Mouse (Mus musculus): ENCODE measurements around the gene Gm20498. TPM values are rescaled to one million over a fixed set of nuclear protein-coding genes. Genes with fewer than 3 reads are reported as not detected.
"Not testable (repeated sequence)": the region's sequence is repeated elsewhere in the genome, so short reads cannot be mapped to it uniquely, and the experiment has no call there.

Gene Gm20498
- 10 to 100 TPM; 35.6 to 38.1 TPM for total RNA-seq (2021)
- long read RNA-seq, experiment 1, partial matches to known transcripts = 1 of 16 reads
- long read RNA-seq, experiment 1, other reads (novel, unspliced or antisense) = 10 of 16 reads
- long read RNA-seq, experiment 2, partial matches to known transcripts = 0 of 10 reads
- long read RNA-seq, experiment 2, other reads (novel, unspliced or antisense) = 8 of 10 reads

DNA sequence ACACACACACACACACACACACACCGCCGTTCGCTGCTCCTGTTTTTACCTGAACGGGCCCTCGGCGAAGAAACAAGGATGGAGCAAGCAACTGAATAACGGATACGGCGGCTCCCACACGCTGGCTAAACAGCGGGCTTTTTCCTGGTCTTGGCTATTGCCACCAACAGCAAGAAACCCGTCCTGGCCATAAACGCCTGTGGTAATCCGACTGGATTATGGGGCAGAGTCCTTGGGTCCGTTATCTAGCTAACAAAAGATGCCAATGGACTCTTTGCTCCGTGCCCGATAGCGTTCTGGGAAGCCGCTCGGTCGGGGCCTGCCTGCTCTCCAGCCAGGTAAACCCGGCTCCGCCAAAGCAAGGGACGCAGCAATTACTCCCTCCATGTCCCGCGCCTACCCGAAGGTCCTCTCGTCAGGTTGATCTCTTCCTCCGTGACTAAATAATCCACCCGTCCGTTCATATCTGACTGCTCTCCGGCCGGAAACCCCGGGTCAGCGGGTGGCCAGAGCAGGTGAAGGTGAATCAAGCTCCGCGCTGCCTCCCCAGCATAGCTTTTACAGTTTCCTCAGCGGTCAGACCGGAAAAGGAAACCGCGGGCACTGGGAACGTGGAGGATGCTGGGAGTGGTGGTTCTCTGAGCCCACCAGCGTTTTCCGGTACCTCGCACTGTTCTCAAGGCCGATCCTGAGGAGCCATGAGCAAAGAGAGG lies at the start of gene Gm20498, which contains the start of gene Synj2bp:
Gene Gm20498 (minus strand): TSS at position 590 of the 713 bp plus-strand sequence.
Gene Synj2bp (minus strand): TSS at position 596 of the 713 bp plus-strand sequence.
- DNase-seq = peak; percentile 88 to 90

DNA sequence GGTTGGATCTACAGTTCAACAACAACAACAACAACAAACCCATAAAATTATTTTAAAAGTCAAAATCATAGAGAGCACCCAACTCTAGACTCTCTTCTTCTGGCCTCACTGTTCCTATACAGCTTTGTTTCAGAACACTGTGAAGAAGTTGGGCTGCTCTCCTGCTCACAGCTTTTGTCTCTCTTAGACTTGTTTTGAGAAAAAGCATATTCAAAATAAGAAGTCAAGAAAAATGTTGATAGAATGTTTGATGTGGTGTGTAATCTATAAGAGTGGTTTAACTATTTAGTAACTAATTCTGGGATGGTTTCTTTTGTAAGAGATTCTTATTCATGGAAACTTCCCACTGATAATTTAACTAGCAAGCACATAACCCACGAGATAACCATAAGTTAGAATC lies 35.7 kb upstream of the Gm20498 start, which contains the start of gene Adam21:
Gene Adam21 (minus strand): TSS at position 101 of the 400 bp plus-strand sequence.
- DNase-seq = no peak

- DNase-seq = no peak
Observed at GRCm38 (mm10) chr12:81567931-81568330, 35.2 kb upstream of the Gm20498 start.

DNA sequence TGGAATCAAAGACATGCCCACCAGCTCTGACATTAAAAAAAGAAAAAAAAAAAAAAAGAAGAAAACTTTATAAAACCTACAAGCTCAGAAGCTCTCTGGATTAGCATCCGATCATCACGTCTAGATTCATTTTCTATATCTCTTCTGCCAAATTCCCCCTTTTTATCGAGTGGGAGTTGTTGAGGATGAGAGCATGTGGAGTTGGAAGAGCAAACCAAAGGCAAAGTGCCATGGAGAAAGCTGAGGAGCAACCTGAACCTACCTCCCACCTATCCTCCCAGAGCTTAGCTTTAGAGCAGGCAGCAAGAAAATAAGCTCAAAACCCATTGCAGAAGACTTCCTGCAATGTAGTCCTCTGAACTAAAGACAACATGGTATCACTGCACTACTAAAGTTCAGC lies 31.5 kb upstream of the Gm20498 start:
- no peak for DNase-seq

GRCm38 (mm10) chr12:81549286-81549685 lies 16.6 kb upstream of the Gm20498 start:
- DNase-seq = no peak

DNA sequence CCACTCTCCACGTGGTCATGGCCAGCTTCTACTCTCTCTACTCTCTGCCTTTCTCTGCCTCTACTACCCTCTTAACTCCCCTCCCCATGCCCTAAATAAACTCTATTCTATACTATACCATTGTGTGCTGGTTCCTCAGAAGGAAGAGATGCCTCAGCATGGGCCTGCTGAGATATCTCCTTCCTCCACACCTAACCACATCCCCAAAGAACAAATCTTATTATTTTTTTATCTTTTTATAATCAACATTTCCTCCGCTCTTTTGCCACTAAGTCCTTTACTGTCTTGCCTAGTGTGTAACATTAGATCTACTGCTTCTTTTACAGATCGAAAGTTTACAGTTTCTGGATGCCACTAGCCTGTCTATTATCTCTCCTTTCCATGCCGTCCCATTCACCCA lies 14.5 kb upstream of the Gm20498 start:
- no peak for DNase-seq

GRCm38 (mm10) chr12:81533029-81533419 lies 319 bp upstream of the Gm20498 start:
- DNase-seq = no peak

- DNase-seq = not testable (repeated sequence)
Observed at GRCm38 (mm10) chr12:81530587-81530986, 2.1 kb downstream of the Gm20498 start.

DNA sequence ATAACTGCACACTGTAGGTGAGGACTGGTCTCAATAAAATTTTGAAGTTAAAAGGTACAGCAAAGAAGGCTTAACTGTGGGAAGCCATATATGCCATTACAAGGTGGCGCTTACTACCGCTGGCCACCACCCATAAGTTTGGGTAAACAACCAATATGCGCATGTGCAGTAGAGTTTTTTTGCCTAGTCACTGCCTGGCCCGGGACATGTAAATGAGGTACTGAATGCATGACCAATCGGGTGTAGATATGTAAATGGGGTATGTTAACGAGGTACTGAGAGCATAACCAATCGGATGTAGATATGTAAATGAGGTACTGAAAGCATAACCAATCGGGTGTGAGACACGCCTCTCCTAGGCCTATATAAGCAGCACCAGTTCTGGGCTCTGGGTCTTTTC lies 35.8 kb downstream of the Gm20498 start:
- DNase-seq = not testable (repeated sequence)

DNA sequence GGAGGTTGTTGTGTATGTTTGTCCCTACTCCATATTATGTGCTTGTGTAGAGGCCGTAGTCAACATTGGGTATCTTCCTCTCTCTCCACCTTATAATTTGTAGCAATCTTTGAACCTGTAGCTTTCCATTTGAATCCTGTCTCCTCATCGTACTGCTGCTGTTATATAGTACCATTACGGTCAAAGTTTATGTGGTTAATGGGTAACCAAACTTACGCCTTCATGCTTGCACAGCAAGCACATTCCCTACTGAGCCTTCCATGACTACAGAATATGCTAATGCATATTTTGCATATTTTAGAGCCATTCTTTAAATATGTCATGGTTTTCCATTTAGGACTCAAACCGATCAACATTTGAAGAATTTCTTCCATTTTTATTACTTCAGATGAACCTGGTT lies 42.2 kb downstream of the Gm20498 start:
- DNase-seq = no peak

DNA sequence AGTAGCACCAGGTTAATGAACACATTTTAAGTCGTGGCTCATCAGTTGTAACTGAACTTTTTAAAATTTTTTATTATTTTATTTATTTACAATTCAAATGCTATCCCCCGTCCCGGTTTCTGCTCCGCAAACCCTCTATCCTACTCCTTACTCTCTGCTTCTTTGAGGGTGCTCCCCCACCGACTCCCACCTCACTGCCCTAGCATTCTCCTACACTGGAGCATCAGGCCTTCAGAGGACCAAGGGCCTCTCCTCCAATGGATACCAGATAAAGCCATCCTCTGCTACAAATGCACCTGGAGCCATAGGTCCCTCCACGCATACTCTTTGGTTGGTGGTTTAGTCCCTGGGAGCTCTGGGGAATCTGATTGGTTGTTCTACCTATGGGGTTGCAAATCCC lies 47.4 kb downstream of the Gm20498 start:
- DNase-seq = peak; percentile 2 to 6

DNA sequence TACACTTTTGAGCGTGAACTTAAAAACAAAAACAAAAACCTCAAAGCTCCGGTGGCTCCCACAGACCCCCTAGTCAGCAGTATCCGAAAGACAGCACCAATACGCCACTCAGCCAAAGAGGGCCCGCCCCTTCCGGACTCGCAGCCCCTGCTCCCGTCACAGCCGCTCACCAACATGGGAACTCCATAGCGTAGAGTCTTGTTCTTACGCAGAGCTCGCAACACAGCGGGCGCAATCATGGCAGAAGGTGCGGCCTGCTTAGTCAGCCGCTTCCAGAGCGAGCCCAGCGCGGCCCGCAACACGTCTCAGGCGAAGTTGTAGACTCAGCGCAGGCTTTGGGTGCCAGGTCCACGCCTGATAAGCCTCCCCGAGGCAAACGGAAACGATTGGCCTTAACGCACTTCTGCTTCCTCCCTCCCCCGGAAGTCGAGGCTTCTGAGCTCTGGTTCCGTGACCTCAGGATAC lies 47.9 kb downstream of the Gm20498 start, which contains the start of gene Cox16:
Gene Cox16 (minus strand): TSS at position 401 of the 465 bp plus-strand sequence.
- DNase-seq = peak; percentile 90 to 93

DNA sequence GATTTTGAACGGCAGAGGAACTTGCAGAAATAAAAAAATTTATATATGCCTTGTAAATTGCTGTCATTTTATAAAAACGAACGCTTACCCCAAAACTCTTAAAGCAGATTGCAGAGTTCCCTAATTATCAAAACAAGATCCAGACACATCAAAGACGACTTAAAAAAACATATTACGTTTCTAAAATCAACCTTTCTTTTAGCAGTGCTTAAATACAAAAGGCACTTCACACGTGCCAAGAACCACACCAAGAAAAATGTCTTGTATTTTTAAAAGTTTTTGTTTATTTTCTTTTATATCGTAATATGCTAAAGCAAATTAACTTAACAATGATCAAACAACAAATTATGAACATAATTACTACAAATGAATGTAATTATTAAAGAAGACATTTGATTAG lies 48.5 kb downstream of the Gm20498 start:
- no peak for DNase-seq

- peak; percentile 2 to 20 for DNase-seq
Observed at GRCm38 (mm10) chr12:81483656-81484055, 49.0 kb downstream of the Gm20498 start.

DNA sequence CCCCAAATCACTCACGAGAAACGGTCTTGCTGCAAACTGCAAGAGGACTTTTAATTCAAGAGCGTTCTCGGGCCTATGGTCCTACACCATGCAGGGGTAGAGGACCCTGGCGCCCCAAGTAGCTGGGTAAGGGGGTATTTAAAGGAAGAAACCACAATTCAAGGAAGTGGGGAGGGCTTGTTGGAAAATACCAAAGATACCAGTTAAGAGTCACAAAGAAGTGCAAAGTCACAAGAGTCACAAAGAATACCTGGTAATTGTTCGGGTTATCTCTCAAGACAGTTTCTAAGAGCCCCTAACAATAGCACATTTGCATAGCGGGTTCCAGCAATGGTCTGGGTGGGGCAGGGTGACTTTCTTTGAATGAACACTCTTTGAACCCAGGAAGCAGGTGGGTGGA lies 73.7 kb downstream of the Gm20498 start:
- DNase-seq = not testable (repeated sequence)

- DNase-seq = not testable (repeated sequence)
Observed at GRCm38 (mm10) chr12:81438985-81439384, 93.7 kb downstream of the Gm20498 start.

DNA sequence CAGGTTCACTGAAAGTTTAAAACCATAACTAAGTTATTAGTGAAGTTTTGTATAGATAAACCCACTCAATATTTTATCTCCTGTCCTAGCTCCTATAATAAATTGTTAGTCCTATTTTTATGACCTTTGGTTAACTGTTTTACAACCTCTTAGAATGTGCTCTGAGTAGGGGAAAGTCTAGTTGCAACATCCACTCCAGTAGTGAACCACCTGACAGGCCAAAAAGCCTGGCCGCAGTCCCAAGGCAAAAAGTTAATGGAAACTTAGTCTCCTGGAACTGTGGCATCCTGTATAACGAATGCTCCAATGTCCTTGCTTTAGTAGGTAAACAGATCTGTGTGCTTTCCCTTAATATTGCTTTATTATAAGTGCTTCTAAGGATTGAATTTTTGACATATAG lies 97.9 kb downstream of the Gm20498 start:
- peak; percentile 5 to 15 for DNase-seq

DNA sequence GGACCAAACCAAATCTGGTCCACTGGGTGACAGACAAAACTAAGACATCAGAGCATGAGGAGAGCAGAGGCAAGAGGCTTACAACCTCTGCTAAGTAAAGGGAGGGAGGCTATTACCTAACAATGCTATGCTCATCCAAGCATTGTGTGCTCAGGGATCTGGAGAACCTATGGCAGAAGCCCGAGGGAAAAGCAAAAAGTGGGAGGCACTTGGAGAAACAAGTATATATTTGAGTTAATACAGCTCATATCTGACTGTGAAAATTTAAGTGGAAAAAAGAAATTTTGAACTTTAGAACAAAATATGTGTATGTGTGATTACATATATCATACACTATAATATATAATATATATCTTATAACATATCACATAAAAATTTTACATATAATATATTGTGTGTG lies 110.9 kb downstream of the Gm20498 start, which contains the start of gene Adam4:
Gene Adam4 (minus strand): TSS at position 101 of the 400 bp plus-strand sequence.
- no peak for DNase-seq

GRCm38 (mm10) chr12:81413211-81413610 lies 119.5 kb downstream of the Gm20498 start:
- DNase-seq = no peak

- no peak for DNase-seq
Observed at GRCm38 (mm10) chr12:81408966-81409365, 123.7 kb downstream of the Gm20498 start.

DNA sequence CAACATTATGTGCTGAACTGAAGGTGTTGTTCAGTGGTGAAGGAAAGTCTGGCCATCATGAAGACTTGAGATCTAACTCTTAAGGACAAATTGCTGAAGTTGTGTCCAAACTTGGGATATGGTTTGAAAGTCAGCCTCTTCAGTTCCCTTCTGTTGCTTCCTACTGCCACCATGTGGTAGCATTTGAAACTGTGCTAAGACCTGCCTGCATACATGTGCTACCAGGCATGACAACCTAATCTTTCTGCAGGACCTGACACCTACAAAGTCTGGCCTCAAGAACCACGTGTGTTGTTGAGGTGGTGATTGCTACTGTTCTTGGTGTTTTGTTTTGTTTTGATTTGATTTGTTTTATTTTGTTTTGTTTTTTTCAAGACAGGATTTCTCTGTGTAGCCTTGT lies 130.5 kb downstream of the Gm20498 start:
- peak; percentile 63 to 71 for DNase-seq

GRCm38 (mm10) chr12:81379364-81379763 lies 153.3 kb downstream of the Gm20498 start, which contains the start of gene Gm4787:
TSS of gene Gm4787 (minus strand) at chr12:81379464.
- DNase-seq = not testable (repeated sequence)

DNA sequence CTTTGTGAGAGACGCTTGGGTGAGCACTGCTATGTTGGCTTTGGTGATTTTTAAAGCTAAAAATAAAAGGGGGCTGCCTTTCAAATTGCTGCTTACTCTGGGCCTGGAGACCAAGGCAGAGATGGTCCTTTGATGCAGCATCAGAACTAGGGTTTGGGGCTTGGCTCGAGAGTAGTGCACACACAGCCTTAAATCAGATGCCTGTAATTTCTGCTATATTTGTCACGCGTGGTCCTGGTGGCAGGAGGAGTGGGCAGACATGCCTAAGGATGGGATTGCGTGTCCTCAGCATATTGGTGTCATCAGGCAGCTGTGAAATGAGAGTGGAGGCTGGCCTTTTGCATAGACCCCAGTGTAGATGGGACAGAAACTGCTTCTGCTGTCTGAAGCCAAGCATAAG lies 198.9 kb downstream of the Gm20498 start:
- no peak for DNase-seq
